Mouse (Mus musculus) layer of hippocampus, adult 2 months (tissue): ENCODE measurements around the gene Wbp11. TPM values are rescaled to one million over a fixed set of nuclear protein-coding genes. Genes with fewer than 3 reads are reported as not detected.
A peak's percentile ranks its signal among the peaks of the same experiment; 100 is the strongest.

ENCODE experiments used
- DNase-seq, 2 experiments: peaks; one replicate each; pipeline ENCODE4 v3.0.0; 2022; ENCODE audit warnings: low spot score in 2 of 2
- H3K27ac ChIP-seq: fragments of 200-600 bp; 2 replicates; pipeline ENCODE4 v1.8.1; 2022
- H3K4me3 ChIP-seq: fragments of 200-600 bp; 2 replicates; pipeline ENCODE4 v1.8.1; 2022; ENCODE audit warnings: mild to moderate bottlenecking
- CTCF ChIP-seq: fragments of 200-600 bp; conservative IDR thresholded peaks from 2 replicates; pipeline ENCODE4 v1.8.1; 2022; ENCODE audit warnings: antibody characterized with exemption, mild to moderate bottlenecking, moderate library complexity
- total RNA-seq, 2 experiments: library from RNA; stranded (reverse); gene quantifications; 2 replicates each; pipeline ENCODE4 v1.2.3; 2021

The Wbp11 gene
- total RNA-seq, 2 experiments from 2014 or later = 134 to 138 TPM

GRCm38 (mm10) chr6:136852762-136853161 is 24.7 kb upstream of the Wbp11 start:
- DNase-seq = no peak
- Histone ChIP-seq H3K4me3 (no peak overlapping the region), H3K27ac (no peak overlapping the region)
- no peak for TF ChIP-seq CTCF

- Histone ChIP-seq H3K4me3 (no peak overlapping the region), H3K27ac (no peak overlapping the region)
- no peak for TF ChIP-seq CTCF
- DNase-seq = no peak
Measured at GRCm38 (mm10) chr6:136852348-136852747, 24.3 kb upstream of the Wbp11 start.

- Histone ChIP-seq H3K4me3 (no peak overlapping the region), H3K27ac (no peak overlapping the region)
- TF ChIP-seq CTCF = no peak
- DNase-seq = no peak
Measured at GRCm38 (mm10) chr6:136850267-136850666, 22.2 kb upstream of the Wbp11 start.

GRCm38 (mm10) chr6:136848971-136849370 is 20.9 kb upstream of the Wbp11 start:
- DNase-seq = no peak
- TF ChIP-seq CTCF = no peak
- H3K4me3 ChIP-seq = no peak overlapping the region
- H3K27ac ChIP-seq = no peak overlapping the region

GRCm38 (mm10) chr6:136848399-136848798 is 20.4 kb upstream of the Wbp11 start:
- Histone ChIP-seq H3K4me3 (no peak overlapping the region), H3K27ac (no peak overlapping the region)
- TF ChIP-seq CTCF = no peak
- DNase-seq = no peak

- peak; percentile 85 for TF ChIP-seq CTCF
- Histone ChIP-seq H3K4me3 (no peak overlapping the region), H3K27ac (no peak overlapping the region)
- peak in 1 of 2 experiments; percentile 50 for DNase-seq
Measured at GRCm38 (mm10) chr6:136847790-136848189, 19.8 kb upstream of the Wbp11 start.

GRCm38 (mm10) chr6:136847267-136847666 is 19.2 kb upstream of the Wbp11 start:
- Histone ChIP-seq H3K27ac (0 out of 2 replicates have a peak overlapping the region, but pooled peaks have one; percentile 4), H3K4me3 (no peak overlapping the region)
- DNase-seq = no peak
- no peak for TF ChIP-seq CTCF

- peak overlapping the region; percentile 76 for H3K27ac ChIP-seq
- no peak for DNase-seq
- TF ChIP-seq CTCF = no peak
- no peak overlapping the region for H3K4me3 ChIP-seq
Measured at GRCm38 (mm10) chr6:136845706-136846480, 17.9 kb upstream of the Wbp11 start.

- H3K4me3 ChIP-seq = no peak overlapping the region
- peak overlapping the region; percentile 76; the same call in 1 of the 2 replicates for H3K27ac ChIP-seq
- no peak for TF ChIP-seq CTCF
- no peak for DNase-seq
Measured at GRCm38 (mm10) chr6:136844903-136845302, 16.9 kb upstream of the Wbp11 start.

GRCm38 (mm10) chr6:136837323-136837722 is 9.3 kb upstream of the Wbp11 start:
- DNase-seq = no peak
- Histone ChIP-seq H3K27ac (no peak overlapping the region), H3K4me3 (no peak overlapping the region)
- TF ChIP-seq CTCF = no peak

GRCm38 (mm10) chr6:136835352-136835751 is 7.3 kb upstream of the Wbp11 start, which contains the start of gene Smco3:
TSS of gene Smco3 (minus strand) at chr6:136835452.
- TF ChIP-seq CTCF = no peak
- Histone ChIP-seq H3K4me3 (peak within 1 kb of the TSS; percentile 43), H3K27ac (peak within 1 kb of the TSS; percentile 84)
- DNase-seq = no peak

- Histone ChIP-seq H3K27ac (no peak overlapping the region), H3K4me3 (no peak overlapping the region)
- no peak for TF ChIP-seq CTCF
- DNase-seq = no peak
Measured at GRCm38 (mm10) chr6:136831712-136832111, 3.7 kb upstream of the Wbp11 start.

- H3K27ac ChIP-seq = peak overlapping the region; percentile 97
- no peak for DNase-seq
Measured at GRCm38 (mm10) chr6:136828681-136829080, 648 bp upstream of the Wbp11 start.

GRCm38 (mm10) chr6:136827516-136827880 is 535 bp downstream of the Wbp11 start, which contains the start of gene BC049715:
TSS of gene BC049715 (plus strand) at chr6:136827626.
- DNase-seq = no peak
- peak within 1 kb of the TSS; percentile 97 for H3K27ac ChIP-seq
- H3K4me3 ChIP-seq = peak within 1 kb of the TSS; percentile 93
- TF ChIP-seq CTCF = no peak

More at GRCm38 (mm10) chr6:136828681-136829080, 648 bp upstream of the Wbp11 start:
- peak overlapping the region; percentile 63 for H3K4me3 ChIP-seq
- TF ChIP-seq CTCF = no peak
